Mouse (Mus musculus) layer of hippocampus, postnatal 10 days (tissue): ENCODE results near the gene Igsf8. TPM values are rescaled to one million over a fixed set of nuclear protein-coding genes. Genes with fewer than 3 reads are reported as not detected.

Source experiments
- DNase-seq, 2 experiments: peaks; one replicate each; pipeline ENCODE4 v3.0.0; 2021; ENCODE audit warnings: low spot score in 2 of 2
- total RNA-seq, 2 experiments: library from RNA; stranded (reverse); gene quantifications; 2 replicates each; pipeline ENCODE4 v1.2.3; 2021

The Igsf8 gene
- total RNA-seq, 2 experiments from 2014 or later = 178 to 204 TPM

DNA sequence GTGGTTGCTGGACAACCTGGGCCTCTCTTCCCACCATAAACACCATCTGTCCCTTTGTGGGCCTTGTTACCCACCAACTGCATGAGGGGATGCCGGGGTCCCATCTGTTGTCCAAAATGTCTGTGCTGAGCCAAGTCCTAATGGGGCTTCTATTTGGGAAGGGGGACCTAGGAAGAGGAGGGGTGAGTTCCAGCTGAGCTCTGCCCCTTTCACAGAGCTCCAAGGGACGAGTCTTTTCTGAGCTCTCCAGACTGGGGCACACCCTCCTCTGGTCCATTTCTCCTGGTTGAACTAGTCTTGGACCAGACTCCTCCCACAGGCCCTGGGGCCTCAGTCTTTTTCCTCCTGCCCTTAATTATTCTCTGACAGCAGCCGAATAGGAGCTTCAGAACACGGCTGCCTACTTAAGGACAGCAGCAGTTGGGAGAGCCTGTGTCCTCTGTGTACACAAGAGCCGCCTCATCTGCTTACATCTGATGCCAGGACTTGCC, 58.5 kb downstream of the Igsf8 start:
- no peak for DNase-seq

DNA sequence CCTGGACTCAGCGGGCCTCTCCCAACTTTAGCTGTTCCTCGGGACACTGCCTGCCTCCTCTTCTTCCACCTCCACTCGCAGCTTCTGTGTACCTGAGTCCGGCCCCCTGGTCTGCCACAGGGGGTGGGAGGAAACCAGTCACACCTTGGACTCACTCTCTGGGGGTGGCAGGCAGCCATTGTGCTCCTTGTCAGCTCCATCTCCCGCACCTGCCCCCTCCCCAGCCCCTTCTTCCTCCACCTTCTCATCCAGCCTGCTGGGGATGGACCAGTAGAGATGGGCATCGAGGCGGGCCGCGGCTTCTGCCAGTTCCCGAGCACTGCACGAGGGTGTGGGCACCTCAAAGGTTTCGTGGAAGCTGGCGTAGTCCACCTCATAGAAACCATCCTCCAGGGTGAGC, 61.3 kb downstream of the Igsf8 start:
- DNase-seq = no peak

DNA sequence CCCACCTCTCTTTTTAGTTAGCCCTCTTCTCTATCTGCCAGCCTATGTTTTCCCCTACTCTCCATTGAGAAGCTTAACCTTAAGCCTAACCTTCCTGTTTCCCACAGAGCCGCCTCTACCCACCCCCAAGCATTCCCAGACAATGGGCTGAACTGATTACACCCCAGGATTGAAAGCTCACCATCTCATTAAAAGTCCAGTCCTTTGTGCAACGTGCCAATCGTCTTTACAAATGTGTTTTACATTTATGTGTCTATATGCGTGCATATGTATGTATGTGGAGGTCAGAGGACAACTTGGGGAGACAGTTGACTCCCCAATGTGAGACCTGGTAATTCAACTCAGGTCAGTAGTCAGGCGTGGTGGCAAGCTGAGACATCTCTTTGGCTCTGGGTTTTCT, 61.9 kb downstream of the Igsf8 start:
- DNase-seq = no peak

DNA sequence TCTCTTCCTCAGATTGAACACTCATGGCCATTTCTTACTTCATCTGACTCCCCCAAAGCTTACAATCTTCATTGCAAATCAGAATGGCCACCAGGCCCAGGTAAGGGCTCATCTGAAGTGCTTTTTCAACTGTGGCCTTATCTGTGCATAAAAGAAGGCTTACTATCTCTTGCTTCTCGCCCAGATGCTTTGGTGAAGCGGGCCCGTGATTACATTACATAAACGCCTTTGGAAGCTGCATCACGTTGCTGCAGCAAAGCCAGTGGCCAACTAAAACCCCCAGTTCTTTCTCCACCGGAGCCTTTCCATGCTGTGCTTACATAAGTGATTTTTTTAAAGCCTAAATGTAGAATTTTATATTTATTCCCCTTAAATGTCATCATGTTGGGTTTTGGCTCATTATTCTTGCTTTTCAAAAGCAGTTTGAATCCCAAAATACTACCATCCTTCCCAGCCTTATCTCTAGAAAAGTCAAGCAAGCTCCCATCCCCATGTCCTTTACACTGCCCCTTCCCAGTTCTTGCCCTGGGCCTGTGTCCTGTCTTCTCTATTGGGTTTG, 62.4 kb downstream of the Igsf8 start:
- no peak for DNase-seq

DNA sequence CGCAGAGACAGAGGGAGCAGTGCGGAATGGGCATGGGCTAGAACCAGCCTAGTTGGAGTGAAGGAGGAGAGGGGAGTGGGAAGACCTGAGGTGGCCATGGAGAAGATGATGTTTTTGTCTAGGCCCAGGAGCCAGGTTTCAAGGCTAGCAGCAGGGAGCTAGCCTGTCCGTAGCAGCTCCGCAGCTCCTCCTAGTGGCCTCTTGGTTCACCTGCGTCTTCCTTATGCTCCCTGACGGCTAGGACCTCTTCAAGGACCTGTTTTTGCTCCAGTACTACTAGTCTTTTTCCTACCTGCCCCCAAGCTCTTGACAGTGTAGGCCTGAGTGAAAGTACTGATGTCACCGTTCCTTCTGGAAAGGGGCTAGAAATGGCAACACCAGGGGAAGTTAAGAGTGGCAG, 63.3 kb downstream of the Igsf8 start:
- peak; percentile 78 to 82 for DNase-seq

DNA sequence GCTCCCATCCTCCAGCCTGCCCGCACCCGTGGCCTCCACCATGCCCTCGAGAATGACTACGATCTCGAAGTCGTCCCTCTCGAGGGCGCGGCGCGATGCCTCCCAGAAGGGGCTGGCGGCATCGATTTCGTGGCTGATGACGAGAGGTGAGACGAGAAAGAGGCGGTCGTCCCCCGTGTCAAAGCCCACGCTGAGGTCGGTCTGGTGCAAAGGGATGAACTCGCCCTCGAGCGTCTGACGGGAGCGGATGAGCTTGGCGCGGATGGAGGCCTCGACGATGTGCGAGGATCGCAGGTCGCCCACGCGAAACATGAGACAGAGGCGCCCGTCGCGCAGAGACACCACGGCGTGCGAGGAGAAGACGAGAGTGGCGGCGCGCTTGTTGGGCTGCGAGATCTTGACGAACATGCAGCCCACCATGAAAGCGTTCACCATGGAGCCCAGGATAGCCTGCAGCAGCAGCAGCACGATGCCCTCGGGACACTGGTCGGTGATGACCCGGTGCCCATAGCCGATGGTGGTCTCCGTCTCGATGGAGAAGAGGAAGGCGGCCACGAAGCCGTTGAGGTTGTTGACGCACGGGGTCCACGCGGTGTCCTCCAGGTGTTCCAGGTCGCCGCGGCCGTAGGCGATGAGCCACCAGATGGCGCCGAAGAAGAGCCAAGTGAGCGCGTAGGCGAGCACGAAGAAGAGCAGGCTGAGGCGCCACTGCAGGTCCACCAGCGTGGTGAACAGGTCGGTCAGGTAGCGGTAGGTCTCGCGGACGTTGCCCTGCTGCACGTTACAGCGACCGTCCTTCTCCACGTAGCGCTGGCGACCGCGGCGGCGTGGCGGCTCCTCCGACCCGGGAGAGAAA, 64.5 kb downstream of the Igsf8 start:
- peak; percentile 65 to 79 for DNase-seq

DNA sequence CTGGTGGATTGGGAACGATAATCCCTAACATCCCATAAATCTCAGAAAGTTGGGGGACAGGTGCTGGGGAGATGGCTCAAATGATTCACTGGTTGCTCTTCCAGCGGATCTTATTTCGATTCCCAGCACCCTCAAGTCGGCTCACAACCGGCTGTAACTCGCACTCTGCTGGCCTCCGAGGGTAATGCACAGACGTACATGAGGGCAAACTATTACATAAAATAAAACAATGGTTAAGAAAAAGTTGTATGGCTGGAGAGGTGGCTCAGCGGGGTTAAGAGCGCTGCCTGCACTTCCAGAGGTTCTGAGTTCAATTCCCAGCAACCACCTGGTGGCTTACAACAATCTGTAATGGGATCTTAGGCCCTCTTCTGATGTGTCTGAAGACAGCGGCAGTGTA, 65.2 kb downstream of the Igsf8 start:
- no peak for DNase-seq

DNA sequence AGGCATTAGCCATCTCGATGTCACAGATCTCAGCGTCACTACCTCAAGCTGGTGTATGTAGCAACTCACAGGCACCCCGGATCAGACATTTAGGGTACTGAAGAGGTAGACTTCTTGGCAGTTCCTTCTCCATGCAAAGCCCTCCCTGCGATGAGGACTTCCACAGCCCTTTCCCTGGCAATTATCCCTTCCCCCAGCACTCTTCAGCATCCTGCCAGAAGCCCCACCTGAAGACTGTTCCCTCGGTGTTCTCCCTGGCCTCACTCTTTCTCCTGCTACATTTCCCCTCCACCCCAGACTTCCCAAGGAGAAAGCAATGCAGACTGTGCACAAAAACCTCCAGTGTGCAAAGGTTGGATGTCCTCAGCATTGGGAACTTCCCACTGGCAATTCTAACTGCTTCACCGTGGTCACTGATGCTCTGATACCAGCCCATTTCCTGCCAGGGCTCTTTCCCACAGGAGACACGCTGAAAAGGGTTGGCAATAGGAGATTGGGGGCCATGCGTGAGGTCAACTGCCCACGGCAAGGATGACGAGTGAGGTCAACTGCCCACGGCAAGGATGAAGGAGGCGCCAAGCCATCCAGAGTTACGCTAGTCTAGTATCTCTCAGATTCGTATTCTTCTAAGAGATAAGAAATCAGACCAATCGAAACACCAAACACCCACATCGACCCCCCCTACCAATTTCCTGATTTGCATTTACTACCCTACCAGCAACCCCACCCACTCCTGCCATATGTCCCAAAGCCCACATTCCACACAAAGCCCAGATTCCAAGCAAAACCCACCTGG, 66.0 kb downstream of the Igsf8 start:
- DNase-seq = no peak

DNA sequence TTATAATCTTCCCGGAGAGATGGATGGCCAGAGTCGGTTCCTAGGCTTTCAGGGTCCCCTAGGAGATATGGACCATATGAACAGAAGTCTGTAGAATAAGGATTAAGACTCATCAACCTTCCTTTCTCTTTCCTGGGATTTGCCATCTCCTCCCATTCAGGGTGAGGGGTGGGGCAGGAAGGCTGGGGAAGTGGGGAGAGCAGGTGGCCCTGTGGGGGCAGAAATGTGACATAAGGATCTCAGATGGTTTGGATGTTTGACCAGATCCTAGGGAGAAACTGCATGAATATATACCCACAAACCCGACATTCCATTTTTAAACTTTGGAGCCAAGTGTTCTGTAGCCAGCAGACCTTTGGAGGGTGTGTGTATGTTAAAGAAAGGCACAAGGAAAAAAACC, 66.6 kb downstream of the Igsf8 start:
- DNase-seq = no peak

DNA sequence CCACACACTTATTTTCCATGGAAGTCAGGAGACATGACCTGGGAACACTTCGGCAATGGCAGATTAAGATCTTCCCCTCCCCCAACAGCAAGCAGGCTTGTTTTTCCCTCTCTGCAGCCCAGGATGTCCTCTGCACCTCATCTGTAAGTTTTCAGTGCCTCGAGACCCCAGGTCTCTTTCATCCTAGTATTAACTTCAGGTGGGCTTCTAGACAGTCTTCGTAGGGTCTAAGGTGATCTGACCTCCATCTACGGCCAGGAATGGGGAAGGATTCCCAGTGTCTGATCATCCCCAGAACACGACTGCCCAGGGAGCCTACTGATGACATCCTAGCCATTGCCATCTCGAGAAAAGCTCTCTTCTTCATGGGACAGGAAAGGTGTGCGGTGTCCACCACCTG, 67.0 kb downstream of the Igsf8 start:
- peak in 1 of 2 experiments; percentile 27 for DNase-seq

DNA sequence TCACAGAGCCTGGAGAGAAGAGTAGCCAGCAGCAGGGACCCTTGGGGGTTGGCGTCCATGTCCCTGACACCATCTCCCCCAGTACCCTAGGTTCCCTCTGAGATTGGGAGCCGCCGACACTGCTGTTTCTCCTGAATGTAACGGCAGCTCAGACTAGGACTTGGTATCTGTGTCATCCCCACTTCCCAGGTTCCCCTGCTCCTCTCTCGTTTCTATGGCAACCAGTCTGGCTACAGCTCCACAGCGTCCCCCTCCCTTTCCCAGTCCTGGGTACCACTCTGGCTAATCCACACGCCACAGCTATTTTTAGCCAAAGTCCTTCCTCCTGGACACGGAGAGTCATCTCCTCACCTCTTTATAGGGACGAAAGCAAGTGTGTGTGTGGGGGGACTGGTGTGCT, 67.7 kb downstream of the Igsf8 start, which contains the start of gene Kcnj9:
Kcnj9 (minus strand) TSS at position 188 of the 400 bp plus-strand sequence.
- DNase-seq = peak in 1 of 2 experiments; percentile 68

DNA sequence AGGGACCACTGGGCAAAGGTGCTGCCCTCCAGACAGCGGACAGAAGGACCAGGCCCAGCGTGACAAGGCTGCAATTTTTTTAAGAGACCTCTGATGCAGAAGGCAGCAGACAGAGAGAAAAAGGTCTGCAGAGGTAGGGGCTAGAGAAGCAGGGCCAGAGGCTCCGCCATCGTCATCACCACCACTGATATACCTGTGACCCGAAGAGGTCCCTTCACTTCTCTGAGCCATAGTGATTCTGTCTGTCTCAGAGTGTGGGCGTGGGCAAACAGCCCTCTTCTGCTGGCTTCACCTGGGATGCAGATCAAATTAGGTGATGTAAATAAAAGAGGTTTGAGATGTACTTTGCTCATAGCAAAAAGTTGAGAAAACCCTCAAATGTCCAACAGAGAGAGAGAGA, 68.2 kb downstream of the Igsf8 start:
- DNase-seq = no peak

DNA sequence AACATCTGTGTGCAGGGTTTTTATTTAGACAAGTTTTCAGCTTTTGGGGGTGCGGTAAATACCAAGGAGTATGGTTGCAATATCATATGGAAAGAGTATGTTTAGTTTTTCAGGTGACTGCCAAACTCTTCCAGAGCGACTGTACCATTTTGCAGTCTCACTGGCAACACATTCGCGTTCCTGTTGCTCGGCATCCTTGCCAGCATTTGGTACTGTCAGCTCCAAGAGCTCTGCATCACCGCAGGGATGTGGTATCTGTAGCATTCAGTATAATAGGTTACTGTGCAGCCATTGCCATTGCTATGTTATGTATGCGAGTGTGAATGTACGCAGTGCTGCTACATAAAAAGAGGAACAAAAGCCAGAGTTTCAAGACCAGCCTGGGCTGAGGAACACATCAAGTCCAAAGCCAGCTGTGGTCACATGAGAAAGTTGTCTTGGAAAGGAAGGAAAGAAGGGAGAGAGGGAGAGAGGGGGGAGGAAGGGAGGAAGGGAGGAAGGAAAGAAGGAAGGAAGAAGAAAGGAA, 70.0 kb downstream of the Igsf8 start:
- no peak for DNase-seq

DNA sequence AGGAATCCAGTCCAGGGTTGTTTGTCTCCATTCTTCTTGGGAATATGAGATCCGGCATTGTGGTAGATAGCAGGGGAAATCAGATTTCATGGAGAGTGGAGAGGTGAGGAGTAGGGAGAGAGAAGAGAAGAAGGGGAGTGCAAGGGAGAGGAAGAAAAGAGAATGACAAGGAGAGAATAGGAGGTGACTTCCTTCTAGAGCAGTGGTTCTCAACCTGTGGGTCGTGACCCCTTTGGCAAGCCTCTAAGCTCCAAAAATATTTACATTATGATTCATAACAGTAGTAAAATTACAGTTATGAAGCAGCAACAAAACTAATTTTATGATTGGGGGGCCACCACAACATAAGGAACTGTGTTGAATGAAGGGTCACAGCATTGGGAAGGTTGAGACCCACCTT, 71.5 kb downstream of the Igsf8 start:
- DNase-seq = no peak

DNA sequence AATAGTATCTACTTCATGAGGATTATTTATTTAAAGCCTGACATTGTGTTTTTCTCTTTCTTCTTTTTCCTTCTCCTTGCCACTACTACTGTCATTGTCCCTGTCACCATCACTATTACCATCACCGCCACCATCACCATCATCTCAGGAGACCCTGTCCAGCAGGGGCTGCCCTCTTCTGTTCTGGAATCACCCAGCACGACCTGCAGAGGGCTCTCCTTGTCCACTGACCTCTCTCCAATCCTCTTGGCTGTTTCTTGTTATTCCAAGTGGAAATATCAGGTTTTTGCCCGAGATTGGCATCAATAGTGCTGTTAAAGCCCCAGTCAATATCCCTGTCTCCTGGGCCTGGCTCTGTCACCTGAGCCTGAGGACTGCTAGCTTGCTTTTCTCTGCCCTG, 72.1 kb downstream of the Igsf8 start:
- DNase-seq = no peak

DNA sequence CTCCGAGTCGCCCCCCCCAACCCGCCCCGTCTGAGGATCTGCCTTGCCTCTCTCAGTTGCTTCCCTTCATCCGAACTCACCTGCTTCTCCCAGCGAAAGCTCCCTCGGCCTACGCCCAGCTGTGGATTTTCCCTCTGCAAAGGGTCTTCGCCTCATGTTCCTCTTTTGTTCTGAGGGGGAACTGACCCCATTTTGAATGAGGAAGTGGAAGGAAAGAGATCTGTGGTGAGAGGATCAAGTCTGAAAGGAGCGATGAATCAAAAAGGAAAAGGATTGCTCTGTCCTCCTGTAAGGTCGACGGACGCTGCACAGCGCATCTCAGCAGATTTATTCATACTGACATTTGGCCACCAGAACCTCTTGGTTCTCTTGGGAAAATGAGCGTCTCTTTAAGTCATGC, 74.4 kb downstream of the Igsf8 start:
- DNase-seq = no peak

DNA sequence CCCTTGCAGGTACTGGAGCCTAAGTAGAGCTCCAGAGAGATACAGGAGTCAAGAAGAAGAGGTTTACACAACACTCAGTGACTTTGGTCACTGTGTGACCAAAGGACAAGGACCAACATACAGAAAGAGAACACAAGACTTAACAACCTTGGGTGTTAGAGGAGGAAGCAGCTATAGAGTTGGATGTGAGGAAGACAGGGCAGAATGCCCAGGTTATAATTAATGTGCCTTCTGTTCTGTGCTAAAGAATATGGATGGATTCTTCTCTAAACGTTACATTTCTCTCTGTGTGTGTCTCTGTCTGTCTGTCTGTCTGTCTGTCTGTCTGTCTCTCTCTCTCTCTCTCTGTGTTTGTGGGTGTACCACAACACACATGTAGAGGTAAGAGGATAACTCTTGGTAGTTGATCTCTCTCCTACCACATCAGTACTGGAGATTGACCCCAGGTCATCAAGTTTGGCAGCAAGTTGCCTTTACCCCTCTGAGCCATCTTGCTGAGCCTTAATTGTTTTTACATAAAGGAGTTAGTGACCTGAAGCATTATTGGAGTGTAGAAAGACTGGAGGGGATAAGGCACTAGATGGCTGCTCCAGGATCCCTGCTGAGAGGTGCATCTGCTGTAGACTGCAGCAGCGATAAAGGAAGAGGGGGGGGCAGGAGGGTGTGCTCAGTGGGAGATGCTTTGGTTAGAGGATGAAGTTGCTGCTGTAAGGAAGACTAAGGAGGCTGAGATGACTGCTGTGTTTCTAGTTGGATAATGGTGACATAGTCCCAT, 76.2 kb downstream of the Igsf8 start:
- DNase-seq = no peak

DNA sequence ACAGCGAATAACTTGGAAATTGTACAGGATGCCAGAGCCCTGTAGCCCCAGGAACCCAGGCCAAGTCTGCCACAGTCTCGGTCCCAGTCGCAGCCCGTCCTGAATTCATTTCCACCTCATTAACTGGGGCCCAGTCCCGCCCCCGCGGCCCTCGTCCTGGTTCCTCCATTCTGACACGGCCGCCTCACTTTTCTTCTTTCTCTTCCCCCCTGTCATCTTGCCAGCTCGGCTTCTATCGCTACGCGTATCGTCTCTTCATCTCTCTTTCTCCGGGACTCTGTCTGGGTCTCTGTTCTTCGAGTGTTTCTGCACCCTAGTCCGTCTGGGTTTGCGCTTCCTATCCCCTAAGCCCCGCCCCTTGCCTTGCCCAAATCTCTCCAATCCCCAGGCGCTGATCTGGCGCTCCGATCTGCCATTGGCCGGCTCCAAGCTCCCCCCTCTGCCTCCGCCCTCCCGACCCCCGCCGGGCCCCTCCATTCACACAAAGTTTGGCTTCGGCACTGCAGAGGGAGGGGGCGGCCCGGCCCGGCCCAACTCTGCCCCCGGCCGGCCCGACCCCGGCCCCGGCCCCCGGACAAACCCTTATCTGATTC, 79.4 kb downstream of the Igsf8 start, which contains the start of gene Kcnj10:
Kcnj10 (plus strand) TSS at position 482 of the 593 bp plus-strand sequence.
- peak; percentile 81 to 87 for DNase-seq

DNA sequence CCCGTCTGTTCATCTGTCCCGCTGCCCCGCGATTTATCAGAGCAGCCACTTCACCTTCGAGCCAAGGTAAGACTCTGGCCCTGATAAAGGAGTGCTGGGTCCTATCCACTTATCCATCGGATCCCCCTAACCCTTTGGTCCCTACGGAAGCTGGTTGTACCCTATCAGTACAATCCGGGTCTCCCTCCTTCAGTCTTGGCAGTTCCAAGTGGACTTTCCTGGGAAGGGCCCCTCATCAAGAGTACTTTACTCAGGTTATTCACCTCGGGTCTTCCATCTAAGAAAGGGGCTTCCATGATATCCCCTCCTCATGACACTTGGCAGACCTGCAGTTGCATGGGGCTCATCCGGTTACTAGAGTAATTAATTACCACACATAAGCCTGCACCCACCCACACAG, 79.9 kb downstream of the Igsf8 start:
- DNase-seq = no peak

DNA sequence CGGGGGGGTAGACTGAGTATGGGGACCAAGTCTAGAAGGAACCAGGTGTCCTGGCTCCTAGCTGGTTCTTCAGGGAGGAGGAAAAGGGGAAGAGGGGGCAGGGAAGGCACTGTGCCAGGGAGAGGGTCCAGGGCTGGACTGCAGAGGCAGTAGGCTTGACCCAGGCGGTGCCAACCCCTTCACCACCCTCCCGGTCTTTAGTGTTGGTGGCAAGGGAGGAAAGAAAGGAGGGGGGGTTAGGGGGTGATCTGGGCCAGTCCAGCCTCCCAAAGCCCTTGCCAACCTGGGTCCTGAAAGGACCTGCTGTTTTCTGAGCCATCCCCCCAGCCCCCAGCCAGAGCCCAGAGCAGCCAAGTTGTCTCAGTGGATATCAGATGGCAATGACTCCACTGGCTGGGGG, 81.3 kb downstream of the Igsf8 start:
- peak; percentile 77 to 82 for DNase-seq
